Mouse (Mus musculus) right cerebral cortex, postnatal 36 days (tissue): Measurements from ENCODE around the gene Mcm5.

Source experiments
- DNase-seq, 2 experiments: peaks; one replicate each; pipeline ENCODE4 v3.0.0; 2022; ENCODE audit warnings: low spot score in 2 of 2, mixed read lengths in 1 of 2

Gene Mcm5

GRCm38 (mm10) chr8:75093399-75094156, 15.8 kb upstream of the Mcm5 start, which contains the start of gene Hmox1:
Gene Hmox1, plus strand, starts transcription at chr8:75093621.
- peak; percentile 88 for DNase-seq

GRCm38 (mm10) chr8:75102956-75103355, 6.4 kb upstream of the Mcm5 start:
- no peak for DNase-seq

- DNase-seq, result no peak
Observed at GRCm38 (mm10) chr8:75103376-75103878, 5.9 kb upstream of the Mcm5 start.

GRCm38 (mm10) chr8:75108527-75109235, 688 bp upstream of the Mcm5 start:
- peak; percentile 60 to 68 for DNase-seq

- no peak for DNase-seq
Observed at GRCm38 (mm10) chr8:75110093-75110492, 724 bp downstream of the Mcm5 start.

GRCm38 (mm10) chr8:75118505-75118904, 9.1 kb downstream of the Mcm5 start:
- no peak for DNase-seq

- DNase-seq, result no peak
Observed at GRCm38 (mm10) chr8:75119287-75119686, 9.9 kb downstream of the Mcm5 start.

- no peak for DNase-seq
Observed at GRCm38 (mm10) chr8:75119747-75120146, 10.4 kb downstream of the Mcm5 start.

GRCm38 (mm10) chr8:75127406-75127805, 18.0 kb downstream of the Mcm5 start:
- DNase-seq, result no peak

- no peak for DNase-seq
Observed at GRCm38 (mm10) chr8:75132485-75132884, 23.1 kb downstream of the Mcm5 start.

GRCm38 (mm10) chr8:75133399-75133798, 24.0 kb downstream of the Mcm5 start:
- no peak for DNase-seq

- DNase-seq, result peak; percentile 49 to 61
Observed at GRCm38 (mm10) chr8:75134603-75135391, 25.4 kb downstream of the Mcm5 start.

- DNase-seq, result no peak
Observed at GRCm38 (mm10) chr8:75135756-75136155, 26.4 kb downstream of the Mcm5 start.

GRCm38 (mm10) chr8:75136256-75136655, 26.9 kb downstream of the Mcm5 start:
- DNase-seq, result no peak

- DNase-seq, result peak; percentile 19 to 46
Observed at GRCm38 (mm10) chr8:75137536-75137935, 28.2 kb downstream of the Mcm5 start.

GRCm38 (mm10) chr8:75150911-75151610, 41.7 kb downstream of the Mcm5 start:
- DNase-seq, result no peak

- no peak for DNase-seq
Observed at GRCm38 (mm10) chr8:75151743-75152142, 42.4 kb downstream of the Mcm5 start.

- peak in 1 of 2 experiments; percentile 20 for DNase-seq
Observed at GRCm38 (mm10) chr8:75152505-75153082, 43.2 kb downstream of the Mcm5 start.

- no peak for DNase-seq
Observed at GRCm38 (mm10) chr8:75154855-75155478, 45.6 kb downstream of the Mcm5 start.

GRCm38 (mm10) chr8:75155740-75156322, 46.5 kb downstream of the Mcm5 start:
- no peak for DNase-seq
